18 mouse cellular contexts compared by ENCODE assay signal in genomic region chr19:55008463-55009146, GRCm38 (mm10).
"Had no signal": no experiment of that assay in that cellular context is flagged by ENCODE, and none has a peak within 500 bp of the region (broad histone marks: within the 10 kb centered on the region; RNA-seq: fewer than 3 reads in every experiment).

No protein-coding gene starts in this region.

- H3K9me3 ChIP-seq: lung, embryonic 15.5 days; midbrain, embryonic 15.5 days; stomach, embryonic 15.5 days had no signal

- H3K9ac ChIP-seq: liver, postnatal 0 days; lung, embryonic 15.5 days; midbrain, embryonic 13.5 days; midbrain, embryonic 15.5 days; neural tube, embryonic 12.5 days; stomach, embryonic 15.5 days had no signal

- H3K27me3 ChIP-seq: lung, embryonic 15.5 days; megakaryocyte, embryonic 14.5 days; midbrain, embryonic 13.5 days; midbrain, embryonic 15.5 days; neural tube, embryonic 12.5 days; stomach, embryonic 15.5 days had no signal

- ATAC-seq: liver, postnatal 0 days; lung, postnatal 0 days; midbrain, embryonic 13.5 days; midbrain, embryonic 15.5 days had no signal

- H3K36me3 ChIP-seq: lung, embryonic 15.5 days; midbrain, embryonic 13.5 days; midbrain, embryonic 15.5 days; neural tube, embryonic 12.5 days; stomach, embryonic 15.5 days had no signal

- DNase-seq: liver, postnatal 0 days; lung, adult 2 months; lung, postnatal 14 days; lung, postnatal 36 days; right cerebral cortex, postnatal 14 days; thymus, adult 2 months; thymus, postnatal 14 days; thymus, postnatal 36 days had no signal

- H3K4me1 ChIP-seq: lung, embryonic 15.5 days; megakaryocyte, embryonic 14.5 days; midbrain, embryonic 13.5 days; midbrain, embryonic 15.5 days; neural tube, embryonic 12.5 days; stomach, embryonic 15.5 days had no signal

- H3K4me3 ChIP-seq: lung, embryonic 15.5 days; megakaryocyte, embryonic 14.5 days; midbrain, embryonic 13.5 days; midbrain, embryonic 15.5 days; neural tube, embryonic 12.5 days; stomach, embryonic 15.5 days had no signal

- H3K27ac ChIP-seq: lung, embryonic 15.5 days; macrophage; midbrain, embryonic 13.5 days; midbrain, embryonic 15.5 days; neural tube, embryonic 12.5 days; stomach, embryonic 15.5 days; stomach, postnatal 0 days had no signal

- H3K4me2 ChIP-seq: lung, embryonic 15.5 days; midbrain, embryonic 11.5 days; midbrain, embryonic 13.5 days; midbrain, embryonic 15.5 days; neural tube, embryonic 12.5 days; stomach, embryonic 15.5 days had no signal
